Mouse (Mus musculus): ENCODE results near the gene Nkiras1.
"Not testable (repeated sequence)": the region's sequence is repeated elsewhere in the genome, so short reads cannot be mapped to it uniquely, and the experiment has no call there.

DNA sequence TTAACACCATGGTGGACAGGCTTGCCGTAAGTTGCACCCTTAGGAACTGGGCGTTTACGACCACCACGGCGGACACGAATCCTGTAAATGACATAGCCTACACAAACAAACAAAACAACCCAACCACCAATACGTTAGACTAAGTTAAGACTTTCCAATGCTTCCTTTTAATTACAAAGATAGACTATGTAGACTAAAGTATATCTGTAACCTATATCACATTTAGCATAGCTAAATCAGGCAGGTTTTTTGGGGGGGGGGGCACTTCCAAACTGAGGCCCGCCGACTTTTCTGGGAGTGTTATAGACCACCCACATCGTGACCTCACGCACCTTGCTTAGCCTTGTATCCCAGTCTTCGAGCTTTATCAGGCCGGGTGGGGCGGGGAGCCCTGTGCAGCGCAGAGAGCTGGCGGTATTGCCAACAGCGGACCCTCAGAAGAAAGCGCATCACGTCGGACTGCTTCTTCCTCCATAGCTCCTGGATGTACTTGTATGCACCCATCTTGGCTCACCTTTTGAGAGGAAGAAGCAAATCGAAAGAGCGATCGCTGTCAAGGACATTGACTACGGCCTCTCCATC lies 898 bp upstream of the Nkiras1 start:
- not testable (repeated sequence) for TF ChIP-seq CTCF (IDR thresholded peaks at IDR 0.05; ENCODE audit: extremely low read depth, insufficient read depth, insufficient read length, insufficient replicate concordance); POLR2A (IDR thresholded peaks at IDR 0.05; ENCODE audit: low read depth, low read length)

Measured in spleen, adult 2 months (tissue).